Mouse (Mus musculus) colon, adult 2 months (tissue): ENCODE data around the gene Scfd1. TPM values are rescaled to one million over a fixed set of nuclear protein-coding genes. Genes with fewer than 3 reads are reported as not detected.

Experiments used
- polyA plus RNA-seq: library from polyadenylated mRNA; depleted of rRNA; stranded (reverse); fragments of >200 nt; gene quantifications from 2 replicates; pipeline ENCODE4 v1.2.3, GENCODE M21; 2012; rRNA removed

The Scfd1 gene
- 3.4 and 4.4 TPM in 2 replicates for polyA plus RNA-seq

DNA sequence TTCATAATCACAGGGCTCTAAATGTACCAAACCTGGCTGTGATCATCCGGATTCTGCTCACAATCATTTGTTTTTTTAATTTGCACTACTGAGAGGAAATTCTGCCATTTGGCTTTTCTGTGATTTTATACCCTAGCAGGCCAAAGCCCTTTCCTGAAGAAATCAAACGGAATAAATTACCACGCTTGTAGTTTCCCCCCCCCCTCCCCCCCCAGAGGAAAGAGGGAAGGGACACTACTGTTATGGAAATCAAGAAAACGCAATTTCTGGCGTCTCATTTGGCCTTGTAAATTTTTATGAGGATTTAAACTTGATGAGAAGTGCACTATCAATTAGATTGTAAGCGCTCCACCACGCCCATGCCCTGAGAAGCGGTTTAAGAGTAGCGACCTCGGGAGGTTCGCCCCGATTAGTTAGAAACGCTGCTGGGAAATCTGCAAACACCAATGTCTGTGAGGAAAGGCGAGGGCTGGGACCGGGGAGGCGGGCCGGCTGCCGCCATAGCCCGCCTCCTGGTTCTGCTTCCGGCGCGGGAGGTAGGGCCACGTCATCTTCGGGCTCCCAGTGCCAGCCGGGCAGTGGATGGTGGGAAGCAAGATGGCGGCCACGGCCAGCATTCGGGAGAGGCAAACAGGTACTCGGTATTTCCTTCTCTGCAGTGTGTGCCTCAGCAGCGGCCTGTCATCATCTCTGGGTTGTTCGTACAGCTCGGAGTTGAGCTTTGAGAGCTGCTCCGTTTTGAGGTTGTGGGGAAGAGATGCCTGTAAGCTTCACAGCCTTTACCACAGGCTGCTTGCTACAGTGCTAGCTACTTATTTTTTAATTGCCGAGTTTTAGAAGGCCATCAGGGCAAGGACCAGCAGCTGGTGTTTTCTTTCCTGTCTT, at the start of gene Scfd1:
Gene Scfd1, plus strand, starts transcription at position 508 of the 885 bp plus-strand sequence.

DNA sequence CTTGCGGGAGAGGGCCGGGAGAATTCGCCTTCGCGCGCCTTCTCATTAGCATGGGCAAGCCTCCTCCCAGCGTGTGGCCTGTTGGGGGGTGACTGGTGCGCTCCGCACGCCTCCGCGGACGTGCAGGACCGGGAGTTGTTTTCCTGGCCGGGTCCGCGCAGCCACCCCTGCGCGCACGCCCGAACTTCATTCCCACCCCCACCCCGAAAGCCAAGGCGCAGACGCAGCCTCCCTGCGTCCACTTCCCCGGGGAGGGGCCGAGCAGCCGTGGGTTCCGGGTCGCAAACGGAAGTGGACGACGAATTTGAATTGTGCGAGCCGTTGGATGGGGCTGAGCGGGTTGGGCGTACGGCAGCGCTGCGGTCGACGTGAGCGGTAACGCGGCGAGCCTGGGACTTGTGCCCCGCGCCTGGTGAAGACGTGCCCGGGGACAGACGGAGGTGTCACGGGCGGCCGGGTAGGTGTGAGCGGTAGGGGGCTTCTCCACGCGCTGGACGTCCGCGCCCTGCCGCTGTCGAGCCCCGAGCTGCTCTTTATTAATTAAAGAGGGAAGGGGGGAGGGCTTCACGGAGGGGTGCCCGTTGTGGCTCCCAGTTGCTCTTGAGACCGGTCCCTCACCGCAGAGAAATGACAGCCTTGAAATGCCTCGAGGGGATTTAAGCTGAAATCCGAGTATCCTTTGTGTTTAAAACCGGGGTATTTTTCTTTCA, 29.2 kb upstream of the Scfd1 start, which contains the start of gene G2e3:
Gene G2e3, plus strand, starts transcription at position 74 of the 710 bp plus-strand sequence.

Other genes with a start within 250 kb of the Scfd1 start
- gene G2e3, start 29.4 kb upstream of the Scfd1 start, polyA plus RNA-seq: 0.54 and 0.88 TPM in 2 replicates
- gene Coch, start 215.8 kb downstream of the Scfd1 start, polyA plus RNA-seq: 0.79 and 1.1 TPM in 2 replicates